Mouse (Mus musculus): Measurements from ENCODE around the gene Cfap300.

Gene Cfap300

DNA sequence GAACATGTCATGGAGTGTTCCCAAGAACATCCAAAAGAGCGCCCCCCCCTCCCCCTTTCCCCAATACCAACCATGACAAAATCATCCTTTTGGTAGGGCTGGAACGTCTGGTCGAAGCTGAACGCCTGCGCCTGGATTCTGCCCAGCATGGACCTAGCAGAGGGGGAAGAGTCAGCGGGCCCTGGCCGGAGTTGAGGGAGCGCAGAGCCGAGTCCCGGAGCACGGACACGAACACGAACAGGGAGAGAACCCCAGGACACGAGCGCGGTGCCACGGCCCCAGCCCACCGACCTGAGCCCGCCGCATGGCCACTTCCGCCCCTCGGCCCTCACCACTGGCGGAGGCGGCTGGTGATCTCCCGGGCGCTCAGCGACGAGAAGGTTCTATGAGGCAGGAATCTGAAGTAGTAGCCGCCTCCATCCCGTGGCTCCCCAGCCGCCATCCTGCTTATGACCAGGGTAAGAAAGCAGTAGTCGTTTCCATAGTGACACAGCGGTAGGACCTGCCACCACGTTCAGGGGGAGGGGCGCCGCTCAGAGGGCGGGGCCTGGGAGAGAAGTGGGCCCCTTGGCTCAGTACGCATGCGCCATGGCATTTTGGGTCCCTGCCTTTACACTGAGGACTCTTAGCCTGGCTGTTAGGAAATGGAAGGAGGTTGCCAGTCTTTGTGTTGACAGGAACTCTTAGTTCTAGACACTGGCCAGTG is at the start of gene Cfap300:
Gene Cfap300 (minus strand): TSS at position 486 of the 706 bp plus-strand sequence.
- DNase-seq = peak; percentile 97 to 99

DNA sequence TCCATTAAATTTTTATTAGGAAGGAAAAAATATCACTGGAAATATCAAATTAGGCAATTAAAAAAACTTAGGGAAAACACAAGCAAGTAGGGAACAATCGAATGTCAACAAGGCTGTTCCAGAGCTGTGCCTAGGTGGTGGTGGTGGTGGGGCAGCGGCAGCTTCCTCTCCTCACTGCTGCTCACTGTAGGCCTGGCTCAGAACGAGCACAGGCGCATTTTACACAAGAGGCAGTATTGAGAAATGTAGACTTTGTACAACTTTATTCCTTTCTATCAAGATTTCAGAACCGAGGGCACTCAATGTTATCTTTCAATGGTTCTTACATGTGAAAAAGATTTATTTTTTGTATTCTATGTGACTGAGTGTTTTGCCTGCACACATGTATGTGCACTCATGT is 36.3 kb upstream of the Cfap300 start:
- DNase-seq = no peak

DNA sequence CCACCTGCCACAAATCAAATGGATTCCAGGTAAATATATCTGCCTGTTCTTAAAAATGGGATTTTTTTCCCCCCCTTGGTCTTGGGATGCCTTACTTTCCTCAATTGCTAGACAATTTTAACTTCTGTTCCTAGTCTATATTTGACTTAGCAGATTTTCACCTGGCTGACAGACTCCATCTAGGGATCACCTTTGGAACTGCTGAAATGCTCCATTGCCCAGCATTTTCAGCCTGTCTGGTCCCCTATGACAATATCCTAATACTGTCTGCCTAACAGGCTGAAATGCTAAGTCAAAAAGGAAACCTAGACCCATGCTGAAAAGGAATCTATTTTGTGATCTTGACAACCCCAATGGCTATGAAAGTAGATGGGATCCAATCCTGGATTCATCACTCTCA is 31.7 kb upstream of the Cfap300 start:
- peak; percentile 50 to 57 for DNase-seq

DNA sequence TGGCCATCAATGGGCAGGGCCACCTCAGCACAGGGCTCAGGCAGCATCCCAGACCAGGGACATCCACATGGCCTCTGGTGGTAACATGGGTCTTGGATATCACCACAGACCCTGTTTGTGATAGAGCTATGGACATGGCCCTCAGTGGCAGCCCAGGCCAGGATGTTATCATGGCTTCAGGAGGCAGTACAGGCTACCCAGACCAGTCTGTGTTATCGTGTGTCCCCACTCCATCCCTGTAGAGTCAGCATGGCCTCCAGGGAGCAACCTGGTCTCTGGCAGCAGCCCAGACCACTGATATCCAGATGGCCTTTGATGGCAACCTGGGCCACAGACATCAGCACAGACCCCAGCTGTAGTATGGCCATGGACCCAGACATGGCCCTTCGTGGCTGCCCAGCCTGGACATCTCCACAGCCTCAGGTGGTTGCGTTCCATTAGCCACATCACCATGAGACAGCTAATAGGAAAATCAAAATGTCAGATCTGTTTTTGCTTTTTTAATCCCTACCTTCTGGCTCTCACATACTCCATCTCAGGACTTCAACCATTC is 30.7 kb upstream of the Cfap300 start:
- DNase-seq = no peak

DNA sequence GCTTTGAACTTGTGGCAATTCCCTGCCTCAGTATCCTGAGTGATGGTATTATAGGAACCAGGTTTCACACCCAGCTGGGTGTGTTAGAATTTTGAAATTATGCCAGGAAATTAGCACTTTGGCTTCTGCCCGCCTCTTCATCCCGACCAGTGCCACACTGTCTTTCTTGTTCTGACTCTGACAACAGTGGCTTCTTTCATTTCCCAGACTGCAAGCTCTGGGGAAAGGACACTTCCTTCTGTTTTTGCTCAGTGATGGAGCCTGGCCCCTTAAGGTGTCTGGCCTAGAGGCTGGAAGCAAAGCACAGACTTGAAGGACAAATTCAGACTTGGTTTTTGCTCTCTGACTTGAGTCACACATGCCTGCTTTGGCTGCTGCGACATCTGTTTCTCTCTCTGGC is 17.0 kb upstream of the Cfap300 start:
- DNase-seq = no peak

DNA sequence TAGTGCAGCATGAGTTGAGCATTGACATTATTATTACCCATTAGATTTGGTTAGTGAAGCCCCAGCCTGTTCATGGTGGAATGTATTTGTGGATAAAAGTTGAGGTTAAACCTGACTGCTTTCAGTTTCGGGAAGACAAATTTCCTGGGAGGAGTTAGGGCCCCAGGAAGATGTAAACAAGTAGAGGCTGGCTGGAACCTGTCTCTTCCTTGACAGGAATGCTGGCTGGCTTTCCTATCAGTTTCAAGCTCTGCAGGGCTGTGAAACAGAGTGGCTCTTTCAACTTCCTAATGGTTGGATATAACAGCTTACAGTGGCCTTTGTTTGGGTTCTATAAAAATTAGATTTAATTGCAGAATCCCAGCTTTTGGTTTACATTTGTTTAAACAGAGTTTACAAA is 12.2 kb upstream of the Cfap300 start:
- DNase-seq = peak in 1 of 2 experiments; percentile 14

DNA sequence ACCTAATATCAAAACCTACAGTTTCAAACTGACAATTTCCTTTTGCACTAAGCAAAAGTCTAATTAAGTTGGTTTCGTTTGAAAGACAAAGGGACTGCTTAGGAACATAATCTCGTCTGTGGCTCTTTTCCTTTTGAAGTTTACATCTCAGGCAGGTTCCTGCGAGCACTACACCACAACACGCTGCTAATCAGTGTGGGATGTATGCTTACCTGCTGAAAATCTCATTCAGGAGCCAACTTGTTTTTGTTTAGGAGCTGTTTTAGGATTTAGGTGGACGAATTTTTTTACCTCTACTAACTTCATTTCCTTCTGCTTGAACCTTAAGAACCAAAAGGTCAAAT is 393 bp upstream of the Cfap300 start:
- DNase-seq = no peak

DNA sequence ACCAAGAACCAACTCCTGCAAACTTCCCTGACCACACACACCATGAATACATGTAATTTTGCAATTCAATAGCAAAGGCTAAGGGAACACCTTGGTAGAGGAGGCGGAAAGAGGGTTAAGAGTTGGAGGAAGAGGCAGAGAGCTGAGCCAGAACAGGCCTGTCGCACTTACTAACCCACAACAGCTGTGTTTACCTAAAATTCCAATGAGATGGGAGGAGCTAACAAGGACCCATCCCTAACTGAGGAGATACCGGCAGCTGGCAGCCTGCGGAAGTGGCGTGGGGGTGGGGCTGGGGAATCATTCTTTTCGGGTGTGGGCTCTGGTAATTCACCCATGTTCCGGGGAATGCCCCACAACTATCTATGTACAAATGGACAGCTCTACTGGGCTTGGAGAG is 7.1 kb downstream of the Cfap300 start:
- DNase-seq = peak; percentile 12 to 21

DNA sequence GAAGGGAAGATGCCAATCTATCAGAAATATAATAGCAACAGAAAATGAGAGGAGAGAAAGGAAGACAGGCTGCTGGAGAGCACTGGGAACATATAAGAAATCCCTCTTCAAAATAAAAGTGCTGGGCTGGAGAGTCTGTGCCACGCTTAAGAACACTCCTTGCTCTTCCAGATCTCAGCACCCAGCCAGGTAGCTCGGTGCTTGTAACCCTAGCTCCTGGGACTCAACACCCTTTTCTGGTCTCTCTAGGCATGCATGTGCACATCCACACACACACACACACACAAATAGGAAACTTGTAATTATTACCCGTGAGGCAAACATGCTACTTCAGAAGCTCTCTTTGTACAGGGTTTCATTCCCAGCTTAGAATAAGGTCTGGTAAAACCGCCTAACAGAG is 7.5 kb downstream of the Cfap300 start:
- DNase-seq = no peak

DNA sequence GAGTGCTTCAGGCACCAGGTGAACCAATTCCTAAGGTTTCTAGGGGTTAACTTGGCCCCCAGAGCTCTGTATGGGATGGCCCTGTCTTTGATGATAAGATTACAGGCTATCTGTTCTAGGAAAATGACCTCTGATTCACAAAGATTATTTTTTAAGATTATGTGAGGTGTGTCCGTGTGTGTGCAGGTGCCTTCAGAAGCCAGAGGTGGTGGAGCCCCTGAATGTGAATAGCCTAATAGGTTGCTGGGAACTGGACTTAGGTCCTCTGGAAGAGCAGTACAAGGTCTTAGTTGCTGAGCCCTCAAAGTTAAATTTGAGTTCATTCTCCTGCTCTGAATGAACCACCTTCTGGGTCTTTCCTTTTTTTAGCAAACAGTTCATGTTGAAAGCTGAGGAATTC is 8.5 kb downstream of the Cfap300 start:
- DNase-seq = no peak

DNA sequence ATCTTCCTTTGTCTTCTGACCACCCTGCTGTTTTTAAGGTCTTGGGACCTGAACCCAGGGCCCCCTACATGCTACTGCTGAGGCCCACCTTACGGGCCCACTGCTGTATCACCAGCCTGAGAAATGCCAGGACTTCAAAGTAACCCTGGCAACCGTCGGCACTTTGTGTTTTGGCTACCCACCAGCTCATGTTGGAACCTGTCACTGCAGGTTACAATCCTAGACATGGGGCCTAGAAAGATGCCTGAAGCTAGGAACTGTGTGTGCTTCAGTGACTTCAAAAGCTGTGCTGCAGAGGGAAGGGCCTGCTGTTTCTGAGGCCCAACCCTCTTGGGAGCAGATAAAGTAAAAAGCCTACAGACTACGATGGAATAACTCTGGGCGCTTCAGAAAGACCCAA is 9.8 kb downstream of the Cfap300 start:
- DNase-seq = peak in 1 of 2 experiments; percentile 28

DNA sequence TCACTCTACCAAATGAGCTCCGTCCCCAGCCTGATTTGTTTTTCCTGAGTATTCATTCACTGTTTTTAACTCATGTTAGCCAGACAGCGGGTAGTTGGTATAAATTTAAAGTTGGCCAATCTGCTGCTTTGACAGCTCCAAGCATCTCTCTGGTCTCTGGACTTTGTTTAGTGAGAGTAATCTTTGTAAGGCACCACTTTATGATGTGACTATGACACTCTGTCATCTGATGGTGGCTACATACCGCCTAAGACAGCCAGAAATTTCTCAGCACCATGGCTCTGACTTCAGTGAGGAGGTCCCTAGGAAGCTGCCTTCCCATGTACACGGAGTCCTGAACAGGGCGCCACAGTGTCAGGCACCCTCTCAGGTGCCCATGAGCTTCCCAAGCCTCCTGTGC is 24.0 kb downstream of the Cfap300 start:
- DNase-seq = no peak

DNA sequence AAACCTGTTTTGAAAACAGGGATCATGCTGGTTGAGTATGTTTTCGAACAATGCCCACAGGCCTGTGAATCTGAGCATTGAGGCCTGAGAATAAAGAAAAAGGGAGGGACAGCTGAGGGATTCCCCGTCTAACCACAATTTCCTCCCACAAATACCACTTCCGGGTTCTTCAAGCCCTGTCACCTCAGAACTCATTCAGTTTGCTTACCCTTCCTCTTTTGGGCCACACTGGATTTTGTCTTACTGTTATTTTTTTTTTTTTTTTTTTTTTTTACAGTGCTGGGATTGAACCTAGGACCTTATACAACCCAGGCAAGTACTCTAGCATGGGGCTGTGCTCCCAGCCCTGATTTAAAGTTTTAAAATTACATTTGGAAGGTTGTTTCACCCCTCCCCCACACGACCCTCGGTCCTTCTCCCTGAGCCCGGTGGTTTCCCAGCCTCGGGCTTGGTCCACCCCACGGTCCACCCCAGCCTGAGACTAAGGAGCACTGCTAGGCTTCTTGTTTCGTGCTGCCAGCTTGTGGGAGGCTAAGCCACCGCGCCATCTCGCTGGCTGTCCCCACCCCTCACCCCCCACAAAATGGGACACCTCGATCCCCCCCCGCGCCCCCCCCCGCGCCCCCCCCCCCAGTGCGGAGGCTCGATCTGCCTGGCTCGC is 25.2 kb downstream of the Cfap300 start:
- DNase-seq = no peak

DNA sequence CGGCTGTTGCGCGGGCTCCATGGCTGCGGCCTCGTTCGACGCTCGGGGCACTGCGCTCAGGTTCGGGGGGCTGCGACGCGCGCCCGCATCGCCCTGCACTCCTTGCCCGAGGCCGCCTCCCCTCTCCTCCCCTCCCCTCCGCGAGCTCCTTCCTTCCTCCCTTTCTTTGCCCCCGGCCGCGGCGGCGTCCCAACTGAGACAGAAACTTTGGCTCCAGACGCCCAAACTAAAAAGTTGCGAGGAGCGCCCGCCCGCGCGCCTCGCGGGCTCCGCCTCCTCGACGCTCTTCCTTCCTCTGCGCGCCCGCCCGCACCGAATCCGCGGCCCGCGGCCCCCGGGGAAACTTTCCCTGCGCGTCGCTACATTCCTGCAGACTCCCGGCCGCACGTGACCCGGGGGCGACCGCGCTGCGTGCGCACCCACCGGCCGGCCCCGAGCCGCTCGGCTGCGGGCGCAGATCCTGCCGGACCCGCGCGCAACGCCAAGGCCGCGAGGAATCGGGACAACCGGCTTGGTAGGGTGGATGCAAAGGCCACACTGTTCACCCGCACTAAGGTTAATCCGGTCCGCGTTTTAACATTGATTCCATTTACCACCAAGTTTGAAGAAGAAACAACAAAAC is 38.1 kb downstream of the Cfap300 start, which contains the start of gene Yap1:
Gene Yap1 (minus strand): TSS at position 227 of the 622 bp plus-strand sequence.
- DNase-seq = peak; percentile 92 to 95

DNA sequence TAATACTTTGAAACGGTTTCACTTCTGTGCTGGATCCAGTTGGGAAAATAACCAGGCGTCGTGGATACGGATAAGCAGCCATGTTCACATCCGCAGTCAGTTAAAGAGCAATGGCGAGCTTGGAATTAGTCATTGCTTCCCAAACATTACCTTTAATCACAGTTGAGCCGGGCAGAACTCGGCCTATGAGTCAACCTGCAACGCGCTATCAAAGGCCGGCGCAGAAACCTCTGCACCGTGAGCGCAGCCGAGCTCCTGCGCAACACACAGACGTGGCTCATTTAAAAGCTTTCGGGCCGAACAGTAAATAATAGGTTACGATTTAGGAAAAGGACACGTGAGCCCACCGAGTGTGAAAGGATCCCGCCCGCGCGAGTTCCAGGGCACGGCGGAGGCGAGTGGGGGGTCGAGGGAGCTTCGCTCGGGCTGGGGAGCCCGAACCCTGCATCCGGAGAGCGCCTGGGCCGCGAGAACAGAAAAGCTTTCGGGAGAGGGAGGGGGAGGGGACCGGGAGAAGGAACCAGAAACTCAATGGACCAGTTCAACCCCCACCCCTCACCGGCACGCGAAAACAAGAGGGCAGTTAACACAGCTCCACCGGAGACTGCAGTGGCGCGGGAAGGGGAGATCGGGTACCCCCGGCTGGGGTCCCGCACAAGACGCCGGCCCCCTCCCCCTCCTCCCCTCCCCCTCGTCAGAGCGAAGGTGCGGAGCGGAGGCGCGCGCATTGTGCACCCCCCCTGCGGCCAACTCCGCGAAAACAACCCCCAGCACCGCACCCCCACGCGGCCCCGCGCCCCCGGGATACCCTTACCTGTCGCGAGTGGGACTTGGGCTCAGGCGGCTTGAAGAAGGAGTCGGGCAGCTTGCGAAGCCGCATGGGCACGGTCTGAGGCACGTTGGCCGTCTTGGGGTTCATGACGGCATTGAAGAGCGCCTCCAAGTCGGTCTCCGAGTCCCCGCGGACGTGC is 39.0 kb downstream of the Cfap300 start:
- DNase-seq = peak; percentile 67 to 84

DNA sequence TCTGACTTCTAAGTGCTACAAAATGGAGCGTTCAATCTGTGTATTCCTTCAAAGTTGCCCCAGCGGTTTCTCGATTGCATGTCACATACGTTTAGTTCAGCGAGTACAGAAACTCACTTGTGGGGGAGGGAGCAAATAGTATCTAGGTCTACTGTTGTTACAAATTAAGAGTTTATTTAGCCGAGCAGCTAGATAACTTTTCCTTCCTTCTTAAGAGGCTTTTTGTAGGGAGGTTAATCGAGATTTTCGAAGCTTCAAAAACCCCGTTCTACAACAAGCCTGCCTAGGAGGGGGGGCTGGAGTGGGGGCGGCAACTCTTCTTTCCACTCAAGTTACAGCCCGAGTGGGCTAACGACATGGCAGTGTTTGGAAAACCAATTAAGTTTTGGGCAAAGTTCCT is 39.8 kb downstream of the Cfap300 start:
- peak; percentile 53 to 57 for DNase-seq

DNA sequence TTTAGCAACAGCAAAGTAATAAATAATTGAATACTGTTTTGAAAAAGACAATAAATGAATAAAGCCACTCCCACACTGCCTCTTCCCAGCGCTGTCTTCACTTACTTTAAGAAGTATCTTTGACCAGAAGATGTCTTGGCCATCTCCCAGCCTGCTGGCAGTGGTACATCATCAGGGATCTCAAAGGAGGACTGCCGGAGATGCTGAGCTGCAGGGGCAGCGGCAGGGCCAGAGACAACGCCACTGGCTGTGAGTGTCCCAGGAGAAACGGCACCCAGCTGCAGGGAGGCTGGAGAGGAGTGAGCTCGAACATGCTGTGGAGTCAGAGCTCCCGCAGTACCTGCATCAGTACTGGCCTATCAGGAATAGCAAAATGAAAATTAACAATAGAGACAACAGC is 41.3 kb downstream of the Cfap300 start:
- peak in 1 of 2 experiments; percentile 14 for DNase-seq

DNA sequence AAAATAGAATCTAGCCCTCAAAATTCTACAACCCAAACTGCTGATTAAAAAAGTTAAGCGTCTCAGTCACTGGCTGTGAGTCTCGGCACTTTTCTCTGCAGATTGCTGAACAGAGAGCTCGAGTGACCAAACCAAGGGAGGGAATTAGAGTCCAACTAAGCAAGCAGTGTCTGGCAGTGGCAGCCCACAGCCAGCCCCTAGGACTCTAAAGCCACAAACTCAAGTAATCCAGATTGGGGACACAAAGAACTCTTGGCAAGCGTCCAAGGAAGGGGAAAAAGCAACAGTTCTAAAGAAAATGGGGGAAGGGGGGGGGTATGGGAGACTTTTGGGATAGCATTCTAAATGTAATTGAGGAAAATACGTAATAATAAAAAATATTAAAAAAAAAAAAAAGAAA is 48.3 kb downstream of the Cfap300 start:
- DNase-seq = no peak

DNA sequence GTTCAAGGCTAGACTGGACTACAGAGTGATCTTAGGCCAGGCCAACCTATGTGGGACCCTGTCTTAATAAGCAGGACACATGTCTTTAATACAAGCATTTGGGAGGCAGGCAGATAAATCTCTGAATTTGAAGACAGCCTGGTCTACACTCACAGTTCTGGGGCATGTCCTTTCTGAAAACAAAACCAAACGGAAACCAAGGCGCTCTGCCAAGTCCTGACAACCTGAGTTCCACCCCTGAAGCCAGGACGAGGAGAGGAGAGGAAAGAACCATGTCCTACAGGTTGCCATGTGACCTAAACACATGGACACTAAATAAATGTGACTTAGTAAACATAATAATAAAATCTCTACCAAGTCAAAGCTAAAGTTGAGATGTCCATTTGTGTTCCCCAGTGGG is 50.0 kb downstream of the Cfap300 start:
- DNase-seq = peak; percentile 46 to 70

DNA sequence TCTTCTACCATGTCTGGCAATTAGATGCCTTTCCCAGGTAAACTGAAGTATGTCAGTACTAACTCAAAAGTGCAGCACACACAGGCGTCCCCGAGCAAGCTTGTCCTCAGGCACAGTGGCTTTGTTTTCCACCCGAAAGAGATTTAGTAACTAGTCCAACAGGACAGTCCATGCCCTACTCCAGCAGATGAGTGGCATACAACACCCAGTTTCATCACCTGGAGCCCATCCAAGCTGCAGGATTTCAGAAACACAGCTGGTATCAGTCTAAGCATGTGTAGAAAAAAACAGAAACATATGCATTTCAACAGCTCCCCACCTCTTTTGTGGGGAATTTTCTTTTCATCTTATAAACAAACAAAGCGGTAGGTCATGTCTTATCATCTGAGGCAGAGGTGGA is 51.7 kb downstream of the Cfap300 start:
- no peak for DNase-seq

DNA sequence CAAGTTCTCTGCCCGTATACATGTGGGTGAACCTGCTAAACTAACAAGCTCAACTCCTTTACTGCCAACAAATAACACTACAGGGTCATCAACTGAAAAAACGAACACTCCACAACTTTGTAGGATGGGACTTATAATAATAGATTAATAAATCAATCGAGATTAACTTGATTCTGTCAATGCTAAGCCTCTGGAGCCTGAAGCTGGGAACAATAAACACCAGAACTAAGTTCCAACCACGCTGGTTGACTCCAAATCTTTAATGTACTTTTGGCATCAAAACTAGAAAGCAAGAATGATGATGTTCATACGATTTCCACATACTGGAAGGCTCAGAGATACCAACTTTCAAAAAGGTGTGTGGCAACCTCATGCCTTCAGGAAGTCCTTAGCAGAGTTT is 55.5 kb downstream of the Cfap300 start:
- DNase-seq = no peak

DNA sequence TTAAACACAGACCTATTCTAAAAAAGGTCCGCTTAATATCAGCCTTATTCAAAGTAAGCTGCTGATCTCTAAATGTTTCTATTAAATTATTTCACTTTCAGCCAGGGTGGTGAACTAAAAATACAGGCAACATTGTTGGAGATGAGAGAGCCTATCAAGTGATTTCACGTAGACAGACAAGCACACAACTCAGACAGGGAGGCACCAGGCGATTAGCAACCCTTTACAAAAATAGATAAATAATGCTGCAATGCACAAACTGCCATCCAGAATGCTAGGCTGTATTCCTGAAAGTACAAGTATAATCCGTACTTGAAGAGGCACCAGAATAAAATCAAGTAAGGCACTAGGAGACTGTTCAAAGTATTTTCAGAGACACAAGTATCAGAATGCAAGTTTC is 58.3 kb downstream of the Cfap300 start:
- DNase-seq = no peak

DNA sequence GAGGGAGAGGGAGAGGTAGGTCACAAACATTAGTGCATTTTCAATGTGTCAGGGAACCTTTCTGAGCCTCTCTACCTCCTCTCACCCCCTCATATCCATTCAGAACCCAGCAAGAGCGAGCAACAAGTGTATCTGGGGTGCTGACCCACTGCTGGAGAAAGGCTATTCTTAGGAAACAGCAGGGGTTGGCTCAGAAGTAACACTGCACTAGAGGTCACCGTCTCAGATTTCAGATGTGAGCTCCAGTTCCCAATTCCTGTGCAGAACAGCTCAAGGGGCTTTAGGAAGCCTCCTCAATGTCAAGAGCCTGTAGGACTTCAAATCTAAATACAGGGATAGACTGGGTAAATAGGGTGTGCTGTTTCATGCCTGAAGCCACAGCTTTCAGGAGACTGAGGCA is 59.0 kb downstream of the Cfap300 start:
- no peak for DNase-seq

All from kidney, postnatal 36 days (tissue).